Mouse (Mus musculus) olfactory bulb, adult 2 months (tissue): ENCODE results near the gene Sema4b.

Source experiments
- CTCF ChIP-seq: fragments of 200-500 bp; IDR thresholded peaks from 2 replicates; pipeline ENCODE4 v1.5.1; 2012; ENCODE audit warnings: low read depth, mild to moderate bottlenecking, low read length, moderate library complexity; ENCODE audit not compliant: insufficient read depth
- POLR2A ChIP-seq: fragments of 200-500 bp; IDR thresholded peaks from 2 replicates; pipeline ENCODE4 v1.6.1; 2012; ENCODE audit warnings: mild to moderate bottlenecking, low read depth, low read length, moderate library complexity; ENCODE audit not compliant: insufficient read depth

DNA sequence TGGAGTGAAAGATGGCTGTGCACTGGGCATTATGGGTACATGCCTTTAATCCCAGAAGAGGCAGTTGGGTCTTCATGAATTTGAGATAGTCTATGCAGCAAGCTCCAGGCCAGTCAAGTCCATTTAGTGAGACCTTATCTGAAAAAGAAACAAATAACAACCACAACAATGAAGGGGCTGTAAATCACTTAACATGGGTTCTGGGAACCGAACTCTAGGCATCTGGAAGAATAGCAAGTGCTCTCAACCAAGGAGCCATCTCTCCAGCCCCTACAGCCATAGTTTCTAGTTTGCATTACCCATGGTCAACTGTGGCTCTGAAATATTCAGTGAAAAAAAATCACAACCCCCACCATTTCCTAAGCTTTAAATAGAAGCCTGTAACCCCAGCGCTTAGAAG lies 16.8 kb upstream of the Sema4b start:
- no peak for TF ChIP-seq CTCF
- no peak for TF ChIP-seq POLR2A
